Mouse (Mus musculus) neural tube, embryonic 15.5 days (tissue): ENCODE data around the gene Fes. TPM values are rescaled to one million over a fixed set of nuclear protein-coding genes. Genes with fewer than 3 reads are reported as not detected.
A peak's percentile ranks its signal among the peaks of the same experiment; 100 is the strongest.

Experiments used
- ATAC-seq: fragments of 200-750 bp; cut with Nextera tagmentation; 2 replicates; pipeline ENCODE4 v1.8.0; 2017; ENCODE audit warnings: mild to moderate bottlenecking, moderate TSS enrichment, moderate library complexity; ENCODE audit not compliant: low FRiP score
- H3K27ac ChIP-seq: fragments of 300-500 bp; sonication (generic); replicated peaks from 2 replicates; pipeline ENCODE4 v1.5.1; 2015; ENCODE audit warnings: mild to moderate bottlenecking, inconsistent platforms
- H3K27me3 ChIP-seq: fragments of 300-500 bp; sonication (generic); replicated peaks from 2 replicates; pipeline ENCODE4 v1.6.1; 2015; ENCODE audit warnings: inconsistent platforms
- H3K36me3 ChIP-seq: fragments of 300-500 bp; sonication (generic); 2 replicates; pipeline ENCODE4 v1.6.1; 2015; ENCODE audit warnings: inconsistent platforms
- H3K4me1 ChIP-seq: fragments of 300-500 bp; sonication (generic); 2 replicates; pipeline ENCODE4 v1.6.1; 2015; ENCODE audit warnings: inconsistent platforms
- H3K4me2 ChIP-seq: fragments of 300-500 bp; sonication (generic); 2 replicates; pipeline ENCODE4 v1.6.1; 2015; ENCODE audit warnings: inconsistent platforms, mild to moderate bottlenecking, moderate library complexity
- H3K4me3 ChIP-seq: fragments of 300-500 bp; sonication (generic); replicated peaks from 2 replicates; pipeline ENCODE4 v1.5.1; 2015; ENCODE audit warnings: mild to moderate bottlenecking, inconsistent platforms
- H3K9ac ChIP-seq: fragments of 300-500 bp; sonication (generic); replicated peaks from 2 replicates; pipeline ENCODE4 v1.6.1; 2015; ENCODE audit warnings: mild to moderate bottlenecking, inconsistent platforms
- H3K9me3 ChIP-seq: fragments of 300-500 bp; sonication (generic); replicated peaks from 2 replicates; pipeline ENCODE4 v1.6.1; 2016; ENCODE audit warnings: inconsistent platforms
- WGBS: fragments of 180-500 bp; shearing (Covaris S2); methylation state at CpG from one replicate; pipeline ENCODE4 v1.1.7; 2015; ENCODE audit warnings: mixed read lengths; 5-methylcytosine and 5-hydroxymethylcytosine counted together
- polyA plus RNA-seq: library from polyadenylated mRNA; unstranded; fragments of >200 nt; fragmentation: Nextera tagmentation; extraction: Ambion mirVana; gene quantifications from 2 replicates; pipeline ENCODE4 v1.2.1, GENCODE M21; 2015

The Fes gene
- polyA plus RNA-seq, 1 experiment from 2014 or later: 4.5 TPM

- Histone ChIP-seq H3K4me3 (peak within 1 kb of the TSS; percentile 56), H3K9me3 (no peaks in the 10 kb centered on the region), H3K4me2 (peak within 1 kb of the TSS; percentile 89), H3K4me1 (peaks cover 60% of the 10 kb centered on the region), H3K36me3 (peaks cover 19% of the 10 kb centered on the region), H3K27ac (peak within 1 kb of the TSS; percentile 89), H3K9ac (peak within 1 kb of the TSS; percentile 61), H3K27me3 (no peaks in the 10 kb centered on the region)
- peak; percentile 42 for ATAC-seq
- 3% methylated on average over 11 of the region's 11 CpGs for WGBS
These were observed 47.0 kb downstream of the Fes start, which contains the start of gene Unc45a for GRCm38 (mm10) chr7:80340793-80341192. Gene Unc45a (minus strand): TSS chr7:80341005.

DNA sequence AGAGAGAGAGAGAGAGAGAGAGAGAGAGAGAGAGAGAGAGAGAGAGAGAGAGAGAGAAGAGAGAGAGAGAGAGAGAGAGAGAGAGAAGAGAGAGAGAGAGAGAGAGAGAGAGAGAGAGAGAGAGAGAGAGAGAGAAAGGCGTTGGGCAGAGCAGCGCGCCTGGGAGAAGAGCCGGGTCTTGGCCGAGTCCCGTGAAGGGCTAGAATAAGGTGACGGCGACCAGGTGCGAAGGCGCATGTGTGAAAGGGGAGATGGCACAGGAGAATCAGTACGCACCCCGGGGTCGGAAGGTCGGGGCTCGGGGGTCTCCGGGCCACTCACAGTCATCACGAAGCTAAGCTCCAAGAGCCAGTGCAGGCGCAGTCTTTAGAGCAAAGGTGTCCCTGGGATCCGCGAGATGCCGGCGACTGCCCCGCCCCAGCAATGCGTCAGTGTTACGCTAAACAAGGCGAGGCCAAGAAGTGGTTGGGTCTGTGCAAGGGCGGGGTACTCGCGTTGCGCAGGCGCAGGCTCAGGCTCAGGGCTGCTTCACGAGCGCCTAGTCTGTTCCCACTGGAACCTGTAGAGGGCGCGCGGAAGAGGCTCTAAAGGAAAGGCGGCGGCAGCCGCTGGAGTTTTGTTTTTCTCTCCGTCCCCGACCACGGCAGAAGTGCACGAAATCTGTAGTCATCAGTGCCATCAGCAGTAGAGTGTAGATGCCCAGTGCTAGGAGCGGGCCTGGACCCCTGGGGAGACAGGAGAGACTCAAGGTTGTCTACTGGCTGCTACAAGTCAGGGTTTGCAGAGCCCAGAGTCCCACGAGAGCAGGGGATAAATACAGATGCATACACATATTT is 47.7 kb downstream of the Fes start:
- no peaks in the 10 kb centered on the region for H3K9me3 ChIP-seq
- peak; percentile 97 for ATAC-seq
- under 1% methylated on average over 45 of the region's 45 CpGs for WGBS
- H3K36me3 ChIP-seq: peaks cover 27% of the 10 kb centered on the region
- H3K4me3 ChIP-seq: peak overlapping the region; percentile 56
- H3K27ac ChIP-seq: peak overlapping the region; percentile 89
- peak overlapping the region; percentile 61 for H3K9ac ChIP-seq
- peaks cover 66% of the 10 kb centered on the region for H3K4me1 ChIP-seq
- H3K27me3 ChIP-seq: no peaks in the 10 kb centered on the region
- H3K4me2 ChIP-seq: peak overlapping the region; percentile 89

GRCm38 (mm10) chr7:80339371-80339770 is 48.4 kb downstream of the Fes start:
- Histone ChIP-seq H3K4me2 (peak overlapping the region; percentile 89), H3K36me3 (peaks cover 34% of the 10 kb centered on the region), H3K27ac (peak overlapping the region; percentile 85), H3K4me1 (peaks cover 66% of the 10 kb centered on the region), H3K9ac (peak overlapping the region; percentile 86), H3K27me3 (no peaks in the 10 kb centered on the region), H3K9me3 (no peaks in the 10 kb centered on the region), H3K4me3 (peak overlapping the region; percentile 56)
- peak; percentile 23; the same call in 1 of the 2 replicates for ATAC-seq
- WGBS: 5% methylated on average over 17 of the region's 17 CpGs

DNA sequence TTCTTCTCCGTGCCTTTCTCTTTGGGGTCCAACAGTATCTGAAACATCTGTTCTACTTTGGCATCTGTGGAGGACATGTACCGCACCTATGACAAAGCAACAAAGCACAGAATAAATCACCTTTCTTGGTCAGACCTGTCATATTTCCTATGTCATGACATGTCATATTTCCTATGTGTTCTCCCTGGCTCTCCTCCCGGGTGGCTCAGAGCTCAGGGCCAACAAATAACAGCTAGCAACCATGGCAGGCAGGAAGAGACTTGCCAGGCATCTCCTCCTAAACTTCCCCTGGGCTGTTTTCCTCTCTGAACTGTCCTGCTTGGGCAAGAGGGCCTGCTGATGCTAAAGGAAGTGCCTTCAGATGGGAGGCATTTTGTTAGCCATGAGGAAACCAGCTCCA is 50.8 kb downstream of the Fes start:
- no peak overlapping the region for H3K4me3 ChIP-seq
- H3K36me3 ChIP-seq: peaks cover 56% of the 10 kb centered on the region
- ATAC-seq: no peak
- H3K4me2 ChIP-seq: no peak overlapping the region
- H3K9me3 ChIP-seq: no peaks in the 10 kb centered on the region
- H3K27ac ChIP-seq: no peak overlapping the region
- H3K27me3 ChIP-seq: no peaks in the 10 kb centered on the region
- H3K4me1 ChIP-seq: peaks cover 50% of the 10 kb centered on the region
- H3K9ac ChIP-seq: no peak overlapping the region
- WGBS: 97% methylated on average over 3 of the region's 3 CpGs

- Histone ChIP-seq H3K27ac (no peak overlapping the region), H3K9ac (no peak overlapping the region), H3K4me3 (no peak overlapping the region), H3K36me3 (peaks cover 77% of the 10 kb centered on the region), H3K4me2 (no peak overlapping the region), H3K9me3 (no peaks in the 10 kb centered on the region), H3K27me3 (no peaks in the 10 kb centered on the region), H3K4me1 (peaks cover 34% of the 10 kb centered on the region)
- WGBS: 91% methylated on average over 4 of the region's 4 CpGs
- ATAC-seq: no peak
These were observed 52.9 kb downstream of the Fes start for GRCm38 (mm10) chr7:80334848-80335247.

DNA sequence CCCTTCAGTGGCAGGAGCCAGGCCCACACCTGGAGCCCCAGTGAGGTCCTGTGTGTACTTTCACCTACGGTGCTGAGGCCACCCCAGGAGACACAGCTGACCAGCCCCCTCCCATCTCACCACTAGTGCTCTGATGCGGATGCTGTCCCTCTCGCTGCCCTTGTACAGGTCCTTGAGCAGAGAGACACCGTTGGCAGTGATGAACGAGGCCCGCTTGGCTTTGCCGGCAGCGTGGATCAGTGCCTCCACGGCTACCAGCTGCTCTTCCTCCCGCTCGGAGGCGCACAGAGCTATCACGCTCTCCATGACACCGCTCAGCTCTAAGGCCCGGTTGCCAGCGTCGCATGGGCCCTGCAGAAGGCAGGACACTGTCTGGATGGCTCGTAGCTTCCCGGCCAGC is 56.3 kb downstream of the Fes start:
- Histone ChIP-seq H3K36me3 (peaks cover 98% of the 10 kb centered on the region), H3K9ac (no peak overlapping the region), H3K27ac (no peak overlapping the region), H3K4me2 (no peak overlapping the region), H3K9me3 (no peaks in the 10 kb centered on the region), H3K27me3 (no peaks in the 10 kb centered on the region), H3K4me1 (peaks cover 10% of the 10 kb centered on the region; the same call in 1 of the 2 replicates), H3K4me3 (no peak overlapping the region)
- ATAC-seq: no peak
- 93% methylated on average over 19 of the region's 19 CpGs for WGBS

DNA sequence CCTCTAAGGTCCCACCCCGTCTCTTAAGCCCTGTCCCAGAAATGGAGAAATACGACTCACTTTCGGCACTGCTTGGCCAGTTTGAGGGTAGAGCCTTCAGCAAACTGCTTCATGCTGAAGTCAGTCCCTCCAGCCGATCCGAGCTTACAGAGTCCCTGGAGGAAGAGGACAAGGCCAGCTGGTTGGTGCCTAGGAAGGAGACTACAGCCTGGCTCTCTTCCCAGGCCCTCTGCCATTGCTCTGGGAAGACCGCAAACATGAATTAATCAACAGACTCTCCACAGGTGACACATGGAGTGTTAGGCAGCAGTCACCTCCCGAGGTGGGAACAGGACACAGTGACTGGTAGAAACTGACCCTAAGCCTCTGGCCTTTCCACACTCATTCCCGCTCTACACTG is 57.5 kb downstream of the Fes start:
- 84% methylated on average over 8 of the region's 8 CpGs for WGBS
- Histone ChIP-seq H3K4me2 (no peak overlapping the region), H3K9ac (no peak overlapping the region), H3K36me3 (peaks cover 98% of the 10 kb centered on the region), H3K4me3 (no peak overlapping the region), H3K4me1 (peaks cover 1% of the 10 kb centered on the region; the same call in 1 of the 2 replicates), H3K27ac (no peak overlapping the region), H3K9me3 (no peaks in the 10 kb centered on the region), H3K27me3 (no peaks in the 10 kb centered on the region)
- no peak for ATAC-seq

Other genes with a start within 250 kb of the Fes start
- gene Sema4b, start 201.1 kb downstream of the Fes start, polyA plus RNA-seq: 22.7 and 25.8 TPM in 2 replicates
- gene Cib1, start 155.1 kb downstream of the Fes start, polyA plus RNA-seq: 32.2 and 59.5 TPM in 2 replicates
- gene Gdpgp1, start 155.1 kb downstream of the Fes start, polyA plus RNA-seq: 4.6 and 5.5 TPM in 2 replicates
- gene Ttll13, start 141.6 kb downstream of the Fes start, polyA plus RNA-seq: 2.0 and 2.4 TPM in 2 replicates
- 65.6 and 68.2 TPM in 2 replicates for gene Ngrn, start 126.7 kb downstream of the Fes start, polyA plus RNA-seq
- 27.8 and 28.9 TPM in 2 replicates for gene Vps33b, start 118.3 kb downstream of the Fes start, polyA plus RNA-seq
- gene Prc1, start 93.5 kb downstream of the Fes start, polyA plus RNA-seq: 23.9 and 48.7 TPM in 2 replicates
- 11.6 and 14.6 TPM in 2 replicates for gene Rccd1, start 63.5 kb downstream of the Fes start, polyA plus RNA-seq
- 58.2 and 59.0 TPM in 2 replicates for gene Unc45a, start 46.9 kb downstream of the Fes start, polyA plus RNA-seq
- 20.7 and 20.8 TPM in 2 replicates for gene Hddc3, start 44.8 kb downstream of the Fes start, polyA plus RNA-seq
- 25.5 and 26.9 TPM in 2 replicates for gene Man2a2, start 16.6 kb downstream of the Fes start, polyA plus RNA-seq
- gene Furin, start 17.5 kb upstream of the Fes start, polyA plus RNA-seq: 5.6 and 6.2 TPM in 2 replicates
- gene Blm, start 147.2 kb upstream of the Fes start, polyA plus RNA-seq: 7.4 and 11.3 TPM in 2 replicates